Mouse (Mus musculus): ENCODE data around the gene Zfp146. TPM values are rescaled to one million over a fixed set of nuclear protein-coding genes. Genes with fewer than 3 reads are reported as not detected.
A peak's percentile ranks its signal among the peaks of the same experiment; 100 is the strongest.
"Not testable (repeated sequence)": the region's sequence is repeated elsewhere in the genome, so short reads cannot be mapped to it uniquely, and the experiment has no call there.

Gene Zfp146
- polyA plus RNA-seq (2012; rRNA removed), result 8.8 and 11.3 TPM in 2 replicates

DNA sequence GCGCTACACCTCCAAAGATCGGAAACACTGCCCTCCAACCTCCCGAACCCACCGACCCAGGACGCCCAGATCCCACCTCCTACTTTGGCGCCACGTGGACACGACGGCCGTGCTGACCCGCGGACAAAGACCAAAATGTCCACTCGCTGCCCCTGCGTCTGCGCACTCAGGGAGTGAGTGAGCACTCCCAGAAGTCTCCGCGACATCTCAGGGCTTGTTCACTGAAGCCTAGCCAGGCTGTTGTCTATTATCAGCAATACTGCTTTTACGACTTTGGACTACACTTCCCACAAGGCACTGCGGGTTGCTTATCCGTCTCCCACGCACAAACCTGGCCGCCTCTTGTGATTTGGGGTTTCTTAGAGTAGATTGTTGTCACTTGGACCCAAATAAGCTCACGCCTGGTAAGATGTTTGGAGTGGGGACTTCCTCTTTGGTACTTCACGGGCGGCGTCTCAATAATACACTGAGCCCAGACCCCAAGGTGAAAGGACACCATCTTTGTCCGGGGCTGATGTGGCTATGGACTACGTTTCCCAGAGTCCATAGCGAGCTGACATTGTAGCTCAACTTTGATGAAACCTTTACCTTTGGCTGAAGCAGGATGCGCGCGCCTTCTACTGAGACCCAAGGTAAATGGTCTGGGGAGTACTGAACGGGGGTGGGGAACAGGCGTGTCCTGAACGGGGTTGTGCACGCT is at the start of gene Zfp146:
Gene Zfp146, minus strand, starts transcription at position 168 of the 700 bp plus-strand sequence.
- under 1% methylated on average over 36 of the region's 36 CpGs for WGBS
- peak; percentile 98 for DNase-seq (ENCODE audit: low read depth, low spot score)

DNA sequence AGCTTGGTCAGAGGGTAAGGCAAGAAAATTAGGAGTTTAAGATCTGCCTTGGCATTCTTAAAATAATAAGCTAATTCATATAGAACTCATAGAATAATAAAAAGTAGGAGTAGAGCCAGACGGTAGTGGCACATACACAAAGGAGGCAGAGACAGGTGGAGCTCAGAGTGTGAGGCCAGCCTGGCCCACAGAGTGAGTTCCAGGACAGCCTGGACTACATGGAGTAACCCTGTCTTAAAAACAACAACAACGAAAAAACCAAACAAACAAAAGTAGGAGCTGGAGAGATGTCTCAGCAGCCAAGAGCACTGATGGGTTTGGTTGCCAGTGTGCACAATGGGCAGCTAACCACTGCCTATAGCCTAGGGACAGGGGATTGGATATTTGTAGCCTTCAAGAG is 47.7 kb upstream of the Zfp146 start:
- no peak for DNase-seq (ENCODE audit: low read depth, low spot score)
- WGBS, result 61% methylated on average over 2 of the region's 2 CpGs

DNA sequence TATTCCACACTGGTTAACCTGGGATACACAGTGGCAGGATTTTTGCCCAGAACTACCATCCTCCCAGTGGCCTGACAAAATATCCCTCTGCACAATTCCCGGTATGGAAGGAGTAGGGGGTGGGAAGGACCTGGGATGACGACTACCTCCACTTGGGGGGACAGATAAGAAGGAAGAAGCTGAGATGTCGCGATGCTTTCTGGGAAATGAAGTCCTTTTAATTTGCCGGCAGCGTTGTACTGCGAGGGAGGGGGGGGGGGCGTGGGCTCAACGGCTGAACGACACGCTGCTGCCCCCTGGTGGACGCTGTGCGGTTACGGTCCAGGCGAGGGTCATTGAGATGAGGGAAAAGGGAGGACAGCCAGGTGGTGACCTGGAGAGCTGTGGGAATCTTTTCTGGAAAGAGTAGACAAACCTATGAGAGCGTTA is 47.2 kb upstream of the Zfp146 start:
- no peak for DNase-seq (ENCODE audit: low read depth, low spot score)
- under 1% methylated on average over 16 of the region's 16 CpGs for WGBS

DNA sequence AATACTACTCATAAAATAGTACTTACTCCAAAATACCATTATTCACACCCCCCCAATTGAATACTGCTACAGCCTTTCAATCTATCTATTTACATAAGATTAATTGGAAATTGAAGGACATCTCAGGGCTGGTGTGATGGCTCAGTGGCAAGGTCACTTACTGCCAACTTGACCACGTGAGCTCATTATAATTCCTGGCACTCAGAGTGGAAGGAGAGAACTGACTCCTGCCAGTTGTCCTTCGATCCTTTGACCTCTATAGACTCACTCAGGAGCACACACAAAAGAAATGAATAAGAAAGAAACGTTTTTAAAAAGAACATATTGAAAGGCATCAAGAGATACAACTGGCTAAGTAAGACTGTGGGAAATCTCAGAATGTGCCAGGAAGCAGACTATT is 46.3 kb upstream of the Zfp146 start:
- WGBS, result 89% methylated on average over 3 of the region's 3 CpGs
- no peak for DNase-seq (ENCODE audit: low read depth, low spot score)

DNA sequence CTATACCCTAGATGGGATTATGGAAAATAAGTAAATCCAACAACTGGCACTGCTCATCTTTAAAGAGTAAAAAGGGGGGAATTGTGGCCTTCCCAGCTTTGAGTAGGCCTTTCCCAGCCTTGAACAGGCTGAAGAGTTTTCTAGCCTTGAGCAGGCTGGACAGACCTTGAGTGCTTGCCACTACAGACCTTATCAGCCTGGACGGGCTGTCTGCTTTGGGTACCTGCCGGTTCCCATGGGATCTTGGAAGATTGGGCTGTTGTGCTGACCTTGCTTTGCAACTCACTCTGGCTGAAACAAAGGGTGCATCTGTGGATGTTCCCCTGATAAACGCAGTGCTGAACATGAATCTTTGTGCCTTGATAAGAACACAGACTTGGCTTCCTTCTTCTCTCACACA is 44.3 kb upstream of the Zfp146 start:
- 74% methylated on average over 3 of the region's 3 CpGs for WGBS

DNA sequence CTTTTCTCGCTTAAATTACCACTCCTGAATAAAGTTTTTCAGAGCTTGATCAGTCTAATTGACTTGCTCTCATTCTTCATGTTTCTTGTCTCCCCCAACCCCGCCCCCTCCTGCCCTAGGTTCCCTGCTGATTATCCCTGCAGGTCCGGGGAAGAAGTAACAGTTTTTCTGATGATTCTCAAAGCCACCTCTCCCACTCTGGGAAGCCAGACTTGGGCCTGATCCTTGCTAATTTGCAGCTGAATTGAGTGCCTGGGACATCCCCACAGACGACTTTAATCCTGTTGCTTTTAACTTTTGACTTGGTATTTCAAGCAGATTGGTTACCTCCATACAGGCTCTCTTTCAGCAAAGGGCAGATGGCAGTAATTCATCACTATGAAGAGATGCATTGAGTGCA is 41.5 kb upstream of the Zfp146 start:
- WGBS, result 33% methylated on average over 4 of the region's 4 CpGs
- DNase-seq (ENCODE audit: low read depth, low spot score), result no peak

More for the DNA sequence above, 44.3 kb upstream of the Zfp146 start:
- DNase-seq (ENCODE audit: low read depth, low spot score), result no peak

DNA sequence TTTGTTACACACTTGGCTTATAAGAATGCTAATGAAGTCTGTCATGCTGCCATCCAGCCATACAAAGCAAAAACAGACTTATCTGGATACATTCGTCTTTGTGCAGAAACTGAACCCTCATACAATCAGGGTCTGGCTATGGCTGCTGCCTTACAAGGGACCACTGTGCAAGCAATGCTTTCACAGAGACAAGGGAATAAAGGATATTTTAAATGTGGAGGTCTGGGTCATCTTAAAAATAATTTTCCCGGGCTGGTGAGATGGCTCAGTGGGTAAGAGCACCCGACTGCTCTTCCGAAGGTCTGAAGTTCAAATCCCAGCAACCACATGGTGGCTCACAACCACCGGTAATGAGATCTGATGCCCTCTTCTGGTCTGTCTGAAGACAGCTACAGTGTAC is 36.8 kb upstream of the Zfp146 start:
- WGBS, result 49% methylated on average over 5 of the region's 5 CpGs
- DNase-seq (ENCODE audit: low read depth, low spot score), result not testable (repeated sequence)

DNA sequence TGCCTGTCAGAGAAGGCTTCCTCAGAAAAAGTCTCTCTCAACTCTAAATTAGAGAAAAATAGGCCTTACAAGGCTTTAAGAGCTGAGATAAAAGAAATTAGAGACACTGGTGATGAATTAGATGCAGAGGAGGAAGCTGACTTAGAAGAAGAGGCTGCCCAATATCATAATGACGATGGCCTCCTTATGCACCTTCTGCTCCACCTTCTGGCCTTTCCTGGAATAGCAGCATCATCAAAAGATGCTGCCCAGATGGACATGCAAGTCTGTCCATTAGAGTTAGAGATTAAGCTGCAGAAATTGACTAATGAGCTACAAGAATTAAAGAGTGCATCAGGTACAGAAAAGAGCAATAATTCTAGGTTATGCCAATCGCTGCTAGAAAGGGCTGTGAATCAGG is 35.8 kb upstream of the Zfp146 start:
- DNase-seq (ENCODE audit: low read depth, low spot score), result no peak
- WGBS, result 4% methylated on average over 2 of the region's 2 CpGs

DNA sequence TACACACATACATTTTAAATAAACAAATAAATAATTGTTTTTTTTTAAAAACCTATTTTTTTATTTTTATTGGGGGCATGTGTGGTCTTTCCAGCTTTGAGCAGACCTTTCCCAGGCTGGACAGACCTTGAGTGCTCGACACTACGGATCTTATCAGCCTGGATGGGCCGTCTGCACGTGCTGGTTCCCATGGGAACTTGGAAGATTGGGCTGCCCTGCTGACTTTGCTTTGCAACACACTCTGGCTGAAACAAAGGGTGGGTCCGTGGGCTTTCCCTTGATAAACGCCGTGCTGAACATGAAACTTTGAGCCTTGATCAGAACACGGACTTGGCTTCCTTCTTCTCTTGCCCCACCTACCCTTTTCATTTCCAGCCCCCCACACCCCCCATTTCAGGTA is 34.8 kb upstream of the Zfp146 start:
- no peak for DNase-seq (ENCODE audit: low read depth, low spot score)
- 26% methylated on average over 8 of the region's 8 CpGs for WGBS

DNA sequence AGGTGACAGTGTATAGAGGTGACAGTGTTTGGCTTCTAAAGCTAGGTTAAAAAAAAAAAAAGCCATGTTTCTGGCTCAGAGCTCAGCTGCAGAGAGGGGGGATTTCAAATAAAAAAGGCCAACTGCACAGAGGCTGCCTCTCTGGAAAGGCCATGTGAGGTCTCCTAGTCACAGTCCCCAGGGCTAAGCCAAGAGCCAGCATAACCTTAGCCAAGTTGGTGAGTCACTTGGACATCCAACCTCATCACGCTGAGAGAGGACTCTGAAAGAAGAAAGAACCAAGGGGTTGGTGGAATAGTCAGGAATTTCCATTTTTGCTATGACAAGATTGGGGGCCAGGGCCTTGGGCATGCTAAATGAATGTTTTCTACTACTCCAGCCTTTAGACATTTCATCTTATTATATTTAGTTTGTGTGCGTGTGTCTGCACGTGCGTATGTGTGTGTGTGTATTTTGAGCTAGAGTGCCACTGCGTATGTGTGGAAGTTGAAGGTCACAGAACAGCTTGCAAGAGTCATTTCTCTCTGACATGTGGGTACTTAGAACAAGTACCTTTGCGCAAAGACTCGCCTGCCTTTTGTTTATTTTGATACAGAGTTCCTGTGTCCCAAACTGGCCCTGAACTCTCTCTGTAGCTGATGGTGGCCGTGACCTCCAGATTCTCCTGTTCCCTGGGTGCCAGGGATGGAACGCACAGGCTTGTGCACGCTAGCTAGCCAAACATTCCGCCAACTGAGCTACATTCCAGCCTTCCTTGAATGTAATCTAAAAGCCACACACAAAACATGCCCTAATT is 33.5 kb upstream of the Zfp146 start:
- DNase-seq (ENCODE audit: low read depth, low spot score), result no peak
- 67% methylated on average over 11 of the region's 11 CpGs for WGBS

DNA sequence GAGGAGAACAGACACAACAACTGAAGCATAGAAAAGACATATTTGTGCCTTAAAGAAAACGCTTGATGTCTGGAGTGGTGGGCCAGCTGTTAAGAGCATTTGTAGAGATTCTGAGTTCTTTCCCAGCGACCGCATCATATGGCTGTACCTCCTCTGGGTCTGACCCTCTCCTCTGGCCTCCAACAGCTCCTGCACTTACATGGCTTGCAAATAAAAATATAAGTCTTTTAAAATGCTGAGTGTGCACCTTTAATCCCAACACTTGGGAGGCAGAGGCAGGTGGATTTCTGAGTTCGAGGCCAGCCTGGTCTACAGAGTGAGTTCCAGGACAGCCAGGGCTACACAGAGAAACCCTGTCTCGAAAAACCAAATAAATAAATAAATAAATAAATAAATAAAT is 31.1 kb upstream of the Zfp146 start:
- DNase-seq (ENCODE audit: low read depth, low spot score), result not testable (repeated sequence)
- WGBS, result 87% methylated on average over 5 of the region's 5 CpGs

DNA sequence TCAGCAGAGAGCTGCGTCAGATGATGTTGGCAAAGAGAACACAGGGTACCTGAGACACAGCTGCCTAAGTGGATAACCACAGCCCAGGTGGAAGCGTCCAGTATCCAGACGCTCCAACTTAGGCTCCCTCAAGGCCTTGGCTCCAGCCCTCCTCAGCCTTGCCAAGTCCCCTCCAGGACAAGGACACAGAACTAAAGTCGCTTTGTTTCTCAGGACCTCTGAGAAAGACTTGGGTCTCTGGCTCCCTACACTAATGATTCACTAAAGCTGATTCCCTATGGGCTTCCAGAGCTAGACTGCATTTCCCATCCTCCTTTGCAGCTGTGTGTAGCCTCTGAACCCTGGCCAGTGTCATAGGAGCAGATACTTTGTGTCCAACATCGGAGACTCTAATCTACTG is 30.6 kb upstream of the Zfp146 start:
- WGBS, result 79% methylated on average over 5 of the region's 5 CpGs
- DNase-seq (ENCODE audit: low read depth, low spot score), result no peak

DNA sequence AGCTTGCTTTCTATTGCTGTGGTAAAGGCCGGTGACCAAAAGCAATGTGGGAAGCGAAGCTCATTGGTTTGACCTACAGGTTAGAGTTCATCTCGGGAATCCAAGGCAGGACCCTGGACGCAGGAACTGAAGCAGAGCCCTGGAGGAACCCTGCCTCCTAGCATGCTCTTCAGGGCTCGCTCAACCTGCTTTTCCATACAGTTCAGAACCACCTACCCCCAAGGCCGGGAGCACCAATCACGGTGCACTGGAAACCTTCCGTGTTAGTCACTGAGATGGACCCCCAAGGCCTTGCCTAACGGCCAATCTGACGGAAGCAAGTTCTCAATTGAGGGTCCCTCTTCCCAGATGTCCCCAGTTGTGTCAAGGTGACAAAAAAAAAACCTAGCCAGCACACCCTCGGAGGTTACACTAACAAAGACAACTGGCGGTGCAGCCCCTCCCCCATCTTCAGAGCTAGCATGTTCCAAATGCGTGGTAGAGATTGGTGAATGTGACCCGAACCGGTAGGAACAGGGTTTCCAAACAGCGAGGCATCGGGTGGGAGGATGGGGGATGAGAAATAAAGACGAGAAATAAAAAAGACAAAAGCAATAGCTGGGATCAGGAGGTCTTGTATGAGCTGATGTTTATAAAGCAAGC is 30.1 kb upstream of the Zfp146 start:
- DNase-seq (ENCODE audit: low read depth, low spot score), result no peak
- 83% methylated on average over 18 of the region's 18 CpGs for WGBS

DNA sequence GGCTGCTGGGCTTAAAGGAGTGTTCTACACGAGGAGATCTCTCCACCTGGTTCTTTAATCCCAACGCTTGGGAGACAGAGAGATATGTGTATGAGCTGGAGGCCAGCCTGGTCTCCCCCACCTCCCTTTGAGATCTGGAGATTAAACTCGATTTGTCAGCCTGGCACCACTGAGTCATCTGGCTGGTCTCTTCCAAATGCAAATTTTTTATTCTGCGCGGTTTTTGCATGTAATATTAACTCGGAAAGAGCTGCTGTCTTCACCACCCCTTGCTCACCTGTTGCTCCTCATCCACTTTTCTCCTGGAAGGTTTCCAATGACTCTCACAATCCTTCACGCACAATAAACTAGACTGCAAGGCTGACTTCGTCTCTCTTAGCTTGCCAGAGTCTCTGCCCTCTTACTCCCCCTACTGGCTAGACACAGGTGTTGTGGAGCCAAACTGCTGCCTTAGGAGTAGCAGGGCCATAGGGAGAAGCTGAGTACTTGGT is 29.0 kb upstream of the Zfp146 start, which contains the start of gene Capns1:
Gene Capns1, minus strand, starts transcription at position 331 of the 491 bp plus-strand sequence.
- 9% methylated on average over 8 of the region's 8 CpGs for WGBS
- no peak for DNase-seq (ENCODE audit: low read depth, low spot score)

DNA sequence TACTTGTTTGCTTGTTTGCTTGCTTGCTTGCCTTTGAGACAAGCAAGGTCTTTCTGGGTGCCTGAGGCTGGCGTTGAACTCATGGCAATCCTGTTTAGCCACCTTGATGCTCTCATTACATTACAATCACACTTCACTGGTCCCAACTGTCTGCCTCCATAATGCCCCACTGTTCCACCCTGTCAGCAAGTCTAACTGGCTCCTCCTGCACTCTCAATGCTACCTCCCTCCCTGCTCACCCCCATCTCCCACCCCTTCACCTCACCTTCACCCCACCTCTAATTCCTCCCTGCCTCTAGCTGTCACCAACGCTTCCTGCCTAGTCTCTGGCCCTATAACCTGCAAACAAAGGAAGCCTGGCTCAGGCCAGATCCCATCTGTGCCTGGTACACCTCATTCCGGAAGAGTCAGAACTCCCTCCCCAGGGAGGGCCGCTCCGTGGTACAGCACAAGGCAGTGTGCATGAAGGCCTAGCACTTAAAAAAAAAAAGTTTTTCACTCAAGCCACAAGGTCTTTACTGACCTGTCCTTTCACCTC is 28.1 kb upstream of the Zfp146 start:
- DNase-seq (ENCODE audit: low read depth, low spot score), result no peak
- whole genome bisulfite sequencing, result 70% methylated on average over 5 of the region's 5 CpGs

DNA sequence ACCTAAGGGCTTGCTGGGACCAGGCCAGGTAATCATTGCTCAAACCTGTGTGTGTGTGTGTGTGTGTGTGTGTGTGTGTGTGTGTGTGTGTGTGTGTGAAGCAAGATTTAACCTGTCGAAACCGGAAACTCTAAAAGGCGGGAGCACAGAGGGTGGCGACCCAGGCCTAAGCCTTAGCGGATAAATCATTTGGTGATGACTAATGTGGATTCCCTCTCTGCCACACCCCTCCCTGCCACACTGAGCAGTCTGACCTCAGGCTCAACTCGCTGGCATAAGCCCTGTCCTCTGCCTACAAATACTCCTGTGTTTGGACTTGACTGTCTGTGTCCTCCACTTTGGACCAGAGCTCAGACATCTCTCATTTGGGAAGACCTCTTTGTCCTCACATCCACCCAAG is 26.6 kb upstream of the Zfp146 start:
- 39% methylated on average over 6 of the region's 6 CpGs for WGBS

DNA sequence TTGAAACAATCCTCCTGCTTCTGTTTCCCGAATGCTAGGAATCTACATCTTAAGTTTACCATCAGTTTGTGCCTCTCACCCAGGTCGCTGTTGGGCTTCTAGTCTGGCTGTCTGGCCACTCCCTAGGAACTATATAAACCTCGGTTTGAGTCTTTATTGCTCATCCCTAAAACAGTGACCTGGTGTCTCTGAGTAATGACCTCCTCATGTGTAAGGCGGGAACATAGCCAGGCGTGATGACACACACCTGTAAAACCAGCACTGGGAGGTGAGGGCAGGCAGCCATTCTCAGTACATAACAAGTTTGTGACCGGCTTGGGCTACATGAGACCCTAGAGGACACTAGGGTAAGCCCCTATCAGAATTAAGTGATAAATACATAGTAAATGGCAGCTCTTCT is 25.9 kb upstream of the Zfp146 start:
- 24% methylated on average over 6 of the region's 6 CpGs for WGBS

More for the DNA sequence above, 26.6 kb upstream of the Zfp146 start:
- no peak for DNase-seq (ENCODE audit: low read depth, low spot score)

DNA sequence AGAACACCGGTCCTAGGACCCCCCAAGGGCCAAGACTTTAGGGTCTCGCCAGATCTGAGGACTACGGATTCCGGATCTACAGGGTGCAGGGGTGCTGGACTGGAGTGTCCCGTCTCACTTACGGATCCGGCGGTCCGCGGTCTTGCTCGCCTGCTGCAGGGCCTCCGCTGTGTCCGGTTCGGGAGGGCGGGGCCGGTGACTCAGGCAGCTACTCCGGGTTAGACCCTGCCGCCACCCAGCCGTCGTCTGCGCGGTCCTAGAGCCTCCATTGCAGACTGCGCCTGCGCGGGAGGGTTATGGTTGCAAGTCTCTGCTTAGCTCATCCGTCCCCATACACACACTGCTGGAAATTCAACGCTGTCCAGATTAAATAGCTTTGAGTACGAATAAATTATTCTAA is 25.3 kb upstream of the Zfp146 start:
- peak; percentile 93 for DNase-seq (ENCODE audit: low read depth, low spot score)

More for the DNA sequence above, 25.9 kb upstream of the Zfp146 start:
- no peak for DNase-seq (ENCODE audit: low read depth, low spot score)

DNA sequence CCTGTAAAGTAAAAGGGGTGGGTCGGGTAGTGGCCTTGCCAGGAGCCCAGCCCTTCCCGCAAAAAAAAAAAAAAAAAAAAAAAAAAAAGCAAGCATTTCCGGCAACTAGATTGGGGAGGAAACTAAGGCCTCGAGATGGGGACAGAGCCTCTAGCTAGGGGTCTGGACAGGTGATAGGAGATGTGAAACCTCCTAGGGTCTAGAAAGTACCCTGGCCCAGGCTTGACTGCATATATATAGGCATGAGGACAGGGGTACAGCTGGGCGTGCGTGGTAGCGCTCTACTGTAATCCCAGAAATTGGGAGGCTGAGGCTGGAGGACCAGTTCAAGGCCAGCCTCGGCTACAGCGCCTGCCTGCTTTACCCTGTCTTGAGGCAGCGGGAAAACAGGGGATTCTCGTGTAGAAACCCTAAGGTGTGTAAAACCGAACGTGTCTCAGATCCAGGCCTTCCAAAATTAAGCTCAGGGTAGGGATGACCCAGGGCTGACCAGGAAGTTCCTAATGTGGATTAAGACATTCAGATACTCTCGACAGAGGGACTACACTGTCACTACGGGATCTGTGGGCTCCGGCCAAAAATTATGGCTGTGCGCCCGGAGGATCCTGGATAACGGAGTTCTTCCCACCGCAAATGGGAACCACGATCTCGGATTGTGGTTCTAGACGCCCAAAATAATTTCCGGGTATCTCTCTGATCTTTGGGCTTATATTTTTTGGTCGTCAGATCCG is 24.7 kb upstream of the Zfp146 start:
- DNase-seq (ENCODE audit: low read depth, low spot score), result no peak
- WGBS, result 1% methylated on average over 26 of the region's 26 CpGs

More for the DNA sequence above, 25.3 kb upstream of the Zfp146 start:
- WGBS, result under 1% methylated on average over 28 of the region's 28 CpGs
